Mouse (Mus musculus) neural tube, embryonic 12.5 days (tissue): ENCODE data around the gene Shf. TPM values are rescaled to one million over a fixed set of nuclear protein-coding genes. Genes with fewer than 3 reads are reported as not detected.
"Not testable (repeated sequence)": the region's sequence is repeated elsewhere in the genome, so short reads cannot be mapped to it uniquely, and the experiment has no call there.

Source experiments
- ATAC-seq: fragments of 200-750 bp; cut with Nextera tagmentation; 2 replicates; pipeline ENCODE4 v1.8.0; 2017; ENCODE audit warnings: low read depth, mild to moderate bottlenecking, moderate TSS enrichment, moderate library complexity; ENCODE audit not compliant: low FRiP score
- H3K27ac ChIP-seq: fragments of 300-500 bp; sonication (generic); 2 replicates; pipeline ENCODE4 v1.5.1; 2016
- H3K27me3 ChIP-seq: fragments of 300-500 bp; sonication (generic); replicated peaks from 2 replicates; pipeline ENCODE4 v1.6.1; 2016; ENCODE audit warnings: mild to moderate bottlenecking
- H3K36me3 ChIP-seq: fragments of 300-500 bp; sonication (generic); 2 replicates; pipeline ENCODE4 v1.6.1; 2016; ENCODE audit warnings: mild to moderate bottlenecking
- H3K4me1 ChIP-seq: fragments of 300-500 bp; sonication (generic); 2 replicates; pipeline ENCODE4 v1.6.1; 2016
- H3K4me2 ChIP-seq: fragments of 300-500 bp; sonication (generic); replicated peaks from 2 replicates; pipeline ENCODE4 v1.6.1; 2016; ENCODE audit warnings: mild to moderate bottlenecking
- H3K4me3 ChIP-seq: fragments of 300-500 bp; sonication (generic); 2 replicates; pipeline ENCODE4 v1.5.1; 2016
- H3K9ac ChIP-seq: fragments of 300-500 bp; sonication (generic); 2 replicates; pipeline ENCODE4 v1.6.1; 2016; ENCODE audit warnings: mild to moderate bottlenecking
- H3K9me3 ChIP-seq: fragments of 300-500 bp; sonication (generic); 2 replicates; pipeline ENCODE4 v1.6.1; 2016; ENCODE audit warnings: mild to moderate bottlenecking
- WGBS: fragments of 180-500 bp; shearing (Covaris S2); methylation state at CpG from one replicate; pipeline ENCODE4 v1.1.7; 2016; 5-methylcytosine and 5-hydroxymethylcytosine counted together
- polyA plus RNA-seq: library from polyadenylated mRNA; unstranded; fragments of >200 nt; fragmentation: Nextera tagmentation; extraction: Ambion mirVana; gene quantifications from 2 replicates; pipeline ENCODE4 v1.2.1, GENCODE M21; 2016

Shf gene
- polyA plus RNA-seq, 1 experiment from 2014 or later, result 15.1 TPM

DNA sequence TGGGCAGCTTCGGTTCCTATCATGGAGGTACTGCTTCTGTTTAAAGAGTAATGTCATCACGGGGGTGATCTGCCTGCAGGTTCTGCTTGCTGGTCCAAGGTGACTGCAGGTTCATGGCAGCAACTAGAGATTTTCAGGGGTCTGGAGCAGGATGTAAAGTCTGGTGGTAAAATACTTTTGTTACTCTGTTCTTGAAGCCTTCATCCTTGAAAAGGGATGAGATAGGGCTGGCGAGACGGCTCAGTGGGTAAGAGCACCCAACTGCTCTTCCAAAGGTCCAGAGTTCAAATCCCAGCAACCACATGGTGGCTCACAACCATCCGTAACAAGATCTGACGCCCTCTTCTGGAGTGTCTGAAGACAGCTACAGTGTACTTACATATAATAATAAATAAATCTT is 38.6 kb downstream of the Shf start:
- 84% methylated on average over 6 of the region's 6 CpGs for WGBS
- H3K36me3 ChIP-seq, ATAC-seq, H3K27me3 ChIP-seq, H3K4me2 ChIP-seq, H3K9me3 ChIP-seq, H3K4me3 ChIP-seq, H3K4me1 ChIP-seq, H3K9ac ChIP-seq, H3K27ac ChIP-seq: not testable (repeated sequence)

- ATAC-seq, result no peak
Observed at GRCm38 (mm10) chr2:122327986-122328385, 41.0 kb downstream of the Shf start.

GRCm38 (mm10) chr2:122325361-122325760 is 43.6 kb downstream of the Shf start:
- no peaks in the 10 kb centered on the region for H3K36me3 ChIP-seq
- H3K9ac ChIP-seq, result no peak overlapping the region
- H3K27me3 ChIP-seq, result no peaks in the 10 kb centered on the region
- ATAC-seq, result no peak
- no peak overlapping the region for H3K27ac ChIP-seq
- H3K4me3 ChIP-seq, result no peak overlapping the region
- WGBS, result 83% methylated on average over 2 of the region's 2 CpGs
- no peaks in the 10 kb centered on the region for H3K4me1 ChIP-seq
- no peaks in the 10 kb centered on the region for H3K9me3 ChIP-seq
- no peak overlapping the region for H3K4me2 ChIP-seq

More at GRCm38 (mm10) chr2:122327986-122328385, 41.0 kb downstream of the Shf start:
- Histone ChIP-seq H3K27me3 (no peaks in the 10 kb centered on the region), H3K9me3 (no peaks in the 10 kb centered on the region), H3K4me1 (no peaks in the 10 kb centered on the region), H3K36me3 (no peaks in the 10 kb centered on the region), H3K4me2 (no peak overlapping the region), H3K27ac (no peak overlapping the region), H3K4me3 (no peak overlapping the region), H3K9ac (no peak overlapping the region)
- WGBS, result 73% methylated on average over 3 of the region's 3 CpGs

- Histone ChIP-seq H3K27ac (no peak overlapping the region), H3K4me2 (no peak overlapping the region), H3K4me1 (no peaks in the 10 kb centered on the region), H3K9ac (no peak overlapping the region), H3K4me3 (no peak overlapping the region), H3K27me3 (no peaks in the 10 kb centered on the region), H3K9me3 (no peaks in the 10 kb centered on the region), H3K36me3 (no peaks in the 10 kb centered on the region)
- WGBS, result 79% methylated on average over 3 of the region's 3 CpGs
- ATAC-seq, result no peak
Observed at GRCm38 (mm10) chr2:122324586-122324985, 44.4 kb downstream of the Shf start.

DNA sequence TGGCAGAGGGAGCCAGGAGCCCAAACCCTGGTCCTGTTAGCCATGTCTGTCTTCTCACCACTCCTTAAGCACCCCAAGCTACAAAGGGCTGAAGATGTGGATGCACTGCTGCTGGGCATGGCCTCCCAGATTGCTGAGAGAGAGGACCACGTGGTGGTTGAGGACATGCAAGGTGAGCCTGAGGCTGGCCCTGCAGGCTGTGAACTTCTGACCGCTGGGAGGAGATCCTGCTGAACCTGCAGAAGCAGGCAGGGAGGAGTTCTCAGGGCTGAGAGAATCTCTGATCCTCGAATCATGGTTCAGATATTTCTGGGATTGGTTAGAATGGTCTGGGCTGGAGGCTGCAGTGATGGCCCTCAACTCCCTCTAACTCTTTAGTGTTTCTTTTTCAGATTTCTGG is 45.0 kb downstream of the Shf start:
- H3K4me3 ChIP-seq, result no peak overlapping the region
- H3K36me3 ChIP-seq, result no peaks in the 10 kb centered on the region
- no peaks in the 10 kb centered on the region for H3K9me3 ChIP-seq
- ATAC-seq, result no peak
- no peak overlapping the region for H3K27ac ChIP-seq
- no peak overlapping the region for H3K4me2 ChIP-seq
- no peaks in the 10 kb centered on the region for H3K27me3 ChIP-seq
- no peak overlapping the region for H3K9ac ChIP-seq
- no peaks in the 10 kb centered on the region for H3K4me1 ChIP-seq
- WGBS, result 63% methylated on average over 3 of the region's 3 CpGs

DNA sequence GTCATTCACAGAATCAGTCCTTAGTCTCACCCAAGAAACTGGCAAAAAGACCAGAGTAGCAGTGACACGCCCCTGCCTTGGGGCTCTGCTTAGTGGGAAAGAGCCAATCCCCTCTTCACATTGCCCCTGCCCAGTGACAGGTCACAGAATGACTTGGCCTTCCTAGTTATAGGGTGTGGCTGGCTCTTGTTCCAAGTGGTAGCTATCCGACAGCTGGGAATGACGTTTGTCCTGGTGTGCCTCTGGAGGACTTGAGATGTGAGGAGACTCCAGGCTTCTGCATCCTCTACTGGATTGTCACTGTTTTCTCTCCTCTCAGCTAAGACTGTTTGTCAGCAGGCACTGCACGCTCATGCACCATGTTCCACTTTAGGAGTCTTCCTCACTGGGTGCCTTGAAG is 51.6 kb downstream of the Shf start:
- no peak for ATAC-seq
- H3K4me3 ChIP-seq, result no peak overlapping the region
- peaks cover 10% of the 10 kb centered on the region; the same call in 1 of the 2 replicates for H3K4me1 ChIP-seq
- no peaks in the 10 kb centered on the region for H3K9me3 ChIP-seq
- 71% methylated on average over 4 of the region's 4 CpGs for WGBS
- H3K4me2 ChIP-seq, result no peak overlapping the region
- peaks cover 31% of the 10 kb centered on the region for H3K27me3 ChIP-seq
- H3K27ac ChIP-seq, result no peak overlapping the region
- H3K9ac ChIP-seq, result no peak overlapping the region
- no peaks in the 10 kb centered on the region for H3K36me3 ChIP-seq

- Histone ChIP-seq H3K27ac (no peak within 1 kb of the TSS), H3K9ac (no peak within 1 kb of the TSS), H3K4me2 (no peak within 1 kb of the TSS), H3K9me3 (no peaks in the 10 kb centered on the region), H3K4me1 (peaks cover 10% of the 10 kb centered on the region; the same call in 1 of the 2 replicates), H3K36me3 (no peaks in the 10 kb centered on the region), H3K27me3 (peaks cover 43% of the 10 kb centered on the region), H3K4me3 (no peak within 1 kb of the TSS)
- no peak for ATAC-seq
- WGBS, result 84% methylated on average over 7 of the region's 7 CpGs
Observed at GRCm38 (mm10) chr2:122315372-122315771, 53.6 kb downstream of the Shf start, which contains the start of gene Duox1. Gene Duox1 (plus strand): TSS chr2:122315672.

DNA sequence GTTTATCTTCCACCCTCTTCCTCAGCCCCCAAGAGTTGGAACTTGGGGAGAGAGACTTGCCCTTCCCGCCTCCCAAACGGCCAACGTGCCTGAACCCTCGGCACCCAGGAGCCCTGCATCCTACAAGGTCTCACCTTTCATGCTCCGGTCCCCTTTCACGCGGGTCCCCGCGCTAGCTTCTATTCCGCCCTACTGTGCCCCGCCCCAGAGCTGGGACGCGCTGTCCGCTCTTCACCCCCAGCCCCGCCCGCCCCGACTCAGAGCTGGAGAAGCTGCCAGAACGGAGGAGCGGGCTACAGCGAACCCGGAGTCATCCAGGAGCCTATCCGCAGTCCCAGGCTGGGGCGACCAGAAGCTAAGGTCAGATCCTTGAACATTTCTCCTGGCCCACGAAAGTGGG is 55.4 kb downstream of the Shf start, which contains the start of gene Duoxa1:
TSS of gene Duoxa1 (minus strand) at position 195 of the 400 bp plus-strand sequence.
- Histone ChIP-seq H3K4me3 (no peak within 1 kb of the TSS), H3K27ac (no peak within 1 kb of the TSS), H3K4me1 (peaks cover 10% of the 10 kb centered on the region; the same call in 1 of the 2 replicates), H3K9ac (no peak within 1 kb of the TSS), H3K9me3 (no peaks in the 10 kb centered on the region), H3K4me2 (peak within 1 kb of the TSS; percentile 50), H3K36me3 (no peaks in the 10 kb centered on the region), H3K27me3 (peaks cover 43% of the 10 kb centered on the region)
- 6% methylated on average over 24 of the region's 24 CpGs for WGBS
- ATAC-seq, result no peak

GRCm38 (mm10) chr2:122312722-122313417 is 56.1 kb downstream of the Shf start:
- ATAC-seq, result peak; percentile 53; the same call in 1 of the 2 replicates
- Histone ChIP-seq H3K36me3 (no peaks in the 10 kb centered on the region), H3K27ac (no peak overlapping the region), H3K9me3 (no peaks in the 10 kb centered on the region), H3K4me1 (peaks cover 10% of the 10 kb centered on the region; the same call in 1 of the 2 replicates), H3K9ac (no peak overlapping the region), H3K4me3 (no peak overlapping the region), H3K4me2 (peak overlapping the region; percentile 50), H3K27me3 (peaks cover 43% of the 10 kb centered on the region)
- 4% methylated on average over 27 of the region's 27 CpGs for WGBS

DNA sequence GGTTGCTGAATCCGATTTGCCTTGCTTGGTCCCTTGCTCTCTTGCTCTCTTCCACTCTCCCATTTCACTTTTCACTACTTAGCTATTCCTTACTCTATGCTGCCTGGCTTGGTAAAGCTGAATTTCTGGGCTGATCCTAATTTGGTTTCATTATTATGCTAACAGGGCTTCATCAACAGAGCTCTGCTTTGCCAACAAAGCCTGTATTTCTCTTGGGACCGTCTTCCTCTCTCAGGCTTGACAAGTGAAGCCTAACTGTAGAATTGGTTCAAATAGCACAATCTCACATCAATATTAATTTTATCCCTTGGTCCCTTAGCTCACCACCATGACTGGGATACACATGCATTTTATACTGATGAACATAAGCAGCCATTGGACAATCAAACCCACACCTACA is 57.4 kb downstream of the Shf start:
- ATAC-seq, result no peak
- peaks cover 47% of the 10 kb centered on the region for H3K27me3 ChIP-seq
- no peaks in the 10 kb centered on the region for H3K36me3 ChIP-seq
- no peak overlapping the region for H3K4me3 ChIP-seq
- no peaks in the 10 kb centered on the region for H3K9me3 ChIP-seq
- no peak overlapping the region for H3K27ac ChIP-seq
- no peak overlapping the region for H3K4me2 ChIP-seq
- H3K4me1 ChIP-seq, result peaks cover 10% of the 10 kb centered on the region; the same call in 1 of the 2 replicates
- WGBS, result 41% methylated on average over 2 of the region's 2 CpGs
- no peak overlapping the region for H3K9ac ChIP-seq

DNA sequence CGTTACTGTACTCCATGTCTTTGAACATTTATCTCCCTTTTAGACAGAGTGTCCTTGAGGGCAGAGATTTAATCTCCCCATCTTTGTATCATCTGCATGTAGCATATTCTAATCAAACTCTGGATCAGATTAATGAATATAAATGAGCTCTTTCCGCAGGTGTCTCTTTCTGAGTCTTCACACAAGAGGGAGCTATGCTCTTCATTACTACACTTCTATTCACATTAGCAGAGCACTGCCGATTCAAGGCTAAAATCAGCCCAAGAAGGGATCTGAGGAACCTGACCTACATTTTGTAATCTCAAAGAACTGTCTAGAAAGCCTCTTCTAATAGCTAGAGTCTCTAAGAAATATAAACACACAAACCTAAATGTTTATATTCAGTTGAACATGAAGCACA is 59.3 kb downstream of the Shf start:
- no peak overlapping the region for H3K4me3 ChIP-seq
- 48% methylated on average over 3 of the region's 3 CpGs for WGBS
- no peak overlapping the region for H3K4me2 ChIP-seq
- no peak overlapping the region for H3K27ac ChIP-seq
- ATAC-seq, result no peak
- peaks cover 10% of the 10 kb centered on the region; the same call in 1 of the 2 replicates for H3K4me1 ChIP-seq
- no peak overlapping the region for H3K9ac ChIP-seq
- H3K9me3 ChIP-seq, result no peaks in the 10 kb centered on the region
- H3K36me3 ChIP-seq, result no peaks in the 10 kb centered on the region
- peaks cover 50% of the 10 kb centered on the region for H3K27me3 ChIP-seq

- Histone ChIP-seq H3K36me3 (no peaks in the 10 kb centered on the region), H3K4me3 (no peak overlapping the region), H3K9ac (no peak overlapping the region), H3K4me1 (peaks cover 8% of the 10 kb centered on the region), H3K9me3 (no peaks in the 10 kb centered on the region), H3K4me2 (no peak overlapping the region), H3K27ac (no peak overlapping the region), H3K27me3 (peaks cover 49% of the 10 kb centered on the region)
- 70% methylated on average over 4 of the region's 4 CpGs for WGBS
- no peak for ATAC-seq
Observed at GRCm38 (mm10) chr2:122306184-122306583, 62.8 kb downstream of the Shf start.
